Mouse (Mus musculus) kidney, adult 2 months (tissue): ENCODE data around the gene Lrba. TPM values are rescaled to one million over a fixed set of nuclear protein-coding genes. Genes with fewer than 3 reads are reported as not detected.

Source experiments
- DNase-seq: peaks from one replicate; pipeline ENCODE4 v3.0.0; 2021
- H3K27ac ChIP-seq: fragments of 200-500 bp; 2 replicates; pipeline ENCODE4 v1.5.1; 2012; ENCODE audit warnings: low read depth, low read length, control low read depth, inconsistent platforms; ENCODE audit not compliant: insufficient read depth
- H3K27me3 ChIP-seq: fragments of 200-500 bp; replicated peaks from 2 replicates; pipeline ENCODE4 v1.6.1; 2012; ENCODE audit warnings: mild to moderate bottlenecking, moderate library complexity, low read length, inconsistent platforms; ENCODE audit not compliant: control insufficient read depth, insufficient read depth
- H3K36me3 ChIP-seq: fragments of 200-500 bp; 2 replicates; pipeline ENCODE4 v1.6.1; 2012; ENCODE audit warnings: mild to moderate bottlenecking, moderate library complexity, low read length, inconsistent platforms; ENCODE audit not compliant: control insufficient read depth, insufficient read depth
- H3K4me1 ChIP-seq: fragments of 200-500 bp; 2 replicates; pipeline ENCODE4 v1.6.1; 2011; ENCODE audit warnings: low read length; ENCODE audit not compliant: control insufficient read depth, insufficient read depth
- H3K4me3 ChIP-seq: fragments of 200-500 bp; 2 replicates; pipeline ENCODE4 v1.5.1; 2011; ENCODE audit warnings: mild to moderate bottlenecking, low read depth, low read length, control low read depth; ENCODE audit not compliant: insufficient read depth
- CTCF ChIP-seq: fragments of 200-500 bp; conservative IDR thresholded peaks from 2 replicates; pipeline ENCODE4 v1.5.1; 2011; ENCODE audit warnings: low read depth, mild to moderate bottlenecking, control low read depth, low read length, moderate library complexity, mixed read lengths; ENCODE audit not compliant: insufficient read depth, insufficient read length
- POLR2A ChIP-seq: fragments of 200-500 bp; IDR thresholded peaks from one replicate; pipeline ENCODE4 v1.6.1; 2011; ENCODE audit warnings: low read depth, low read length, control low read depth
- WGBS: fragments of 180-500 bp; shearing (Covaris S2); methylation state at CpG from one replicate; pipeline ENCODE4 v1.1.7; 2018; 5-methylcytosine and 5-hydroxymethylcytosine counted together
- polyA plus RNA-seq: library from polyadenylated mRNA; depleted of rRNA; stranded (reverse); fragments of >200 nt; gene quantifications from 2 replicates; pipeline ENCODE4 v1.2.3, GENCODE M21; 2012

Gene Lrba
- polyA plus RNA-seq, 1 experiment = 36.4 TPM

DNA sequence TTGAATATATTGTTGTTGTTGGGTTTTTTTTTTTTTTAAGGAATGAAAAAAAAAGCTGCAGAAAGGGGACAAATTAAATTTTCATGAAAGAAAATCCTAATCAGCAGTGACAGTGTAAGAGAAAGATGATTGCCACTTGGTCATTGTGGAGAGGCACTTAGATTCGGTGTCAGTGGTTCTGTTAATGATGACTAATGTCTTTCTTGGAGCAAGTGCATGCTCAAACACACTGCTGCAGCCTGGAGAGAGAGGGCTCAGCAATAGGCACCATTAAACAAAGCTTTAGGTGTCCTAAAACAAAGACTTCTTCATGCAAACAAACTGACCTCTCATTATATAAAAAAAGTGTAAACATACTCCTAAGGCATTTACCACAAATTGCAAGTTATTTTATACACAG is 334.5 kb downstream of the Lrba start:
- WGBS = 65% methylated on average over 1 of the region's 1 CpGs

DNA sequence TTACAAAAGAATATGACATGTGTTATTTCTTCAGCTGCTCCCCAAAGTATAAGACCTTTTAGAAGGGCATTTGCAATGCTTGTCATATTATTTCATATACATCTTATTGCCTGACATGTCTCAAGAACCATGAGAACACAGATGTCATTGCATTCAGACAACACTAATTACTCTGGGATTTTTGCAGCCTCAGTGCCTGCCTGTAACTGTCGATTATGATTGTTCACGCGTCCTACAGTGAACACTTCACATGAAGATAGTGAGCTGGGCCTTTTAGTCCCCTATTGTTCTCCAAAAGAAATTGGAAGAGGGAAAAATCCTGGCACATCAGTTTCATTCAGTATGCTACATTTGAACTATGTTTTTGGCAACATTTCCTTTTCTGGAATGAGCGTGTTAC is 335.2 kb downstream of the Lrba start:
- no peak for TF ChIP-seq POLR2A
- no peak for TF ChIP-seq CTCF
- DNase-seq = no peak
- 96% methylated on average over 4 of the region's 4 CpGs for WGBS
- Histone ChIP-seq H3K36me3 (no peaks in the 10 kb centered on the region), H3K27me3 (no peaks in the 10 kb centered on the region), H3K4me1 (no peaks in the 10 kb centered on the region), H3K27ac (no peak overlapping the region), H3K4me3 (no peak overlapping the region)

More for the DNA sequence above, 334.5 kb downstream of the Lrba start:
- no peak overlapping the region for H3K27ac ChIP-seq
- H3K4me3 ChIP-seq = no peak overlapping the region
- no peaks in the 10 kb centered on the region for H3K36me3 ChIP-seq
- H3K4me1 ChIP-seq = no peaks in the 10 kb centered on the region
- no peak for TF ChIP-seq POLR2A
- no peak for TF ChIP-seq CTCF
- DNase-seq = no peak
- H3K27me3 ChIP-seq = no peaks in the 10 kb centered on the region

DNA sequence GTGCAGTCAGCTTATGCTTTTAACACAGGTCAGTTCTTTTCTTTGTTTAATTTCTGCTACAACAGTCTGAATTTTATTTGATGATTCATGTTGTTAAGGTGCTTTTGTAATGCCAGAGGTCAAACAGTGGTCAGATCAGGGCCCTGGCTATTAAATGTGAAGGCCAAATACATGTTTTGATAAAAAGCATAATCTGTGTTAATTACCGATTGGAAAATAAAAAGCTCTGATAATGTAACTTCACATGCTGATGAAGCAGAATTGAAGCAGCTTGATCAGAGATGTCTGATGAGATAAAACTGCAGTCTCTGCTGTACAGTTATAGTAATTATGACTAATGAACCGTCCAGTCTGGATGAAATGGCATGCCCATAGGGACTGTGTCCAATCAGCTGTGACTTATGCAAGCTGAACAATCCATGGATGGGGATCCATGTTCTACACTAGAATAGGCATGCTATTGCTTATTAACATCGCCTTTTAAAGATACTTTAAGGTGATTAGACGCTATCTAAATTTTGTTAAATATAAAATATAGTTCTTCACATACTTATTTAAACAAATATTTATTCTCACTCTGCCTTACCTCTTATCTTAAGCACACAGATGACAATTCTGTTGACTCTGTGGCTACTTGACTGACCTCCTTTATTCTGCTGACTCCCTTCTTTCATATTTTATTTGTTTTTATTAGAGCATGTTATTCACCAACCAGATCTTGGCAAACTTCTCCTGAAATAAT is 336.0 kb downstream of the Lrba start:
- no peak for DNase-seq
- 77% methylated on average over 4 of the region's 4 CpGs for WGBS
- TF ChIP-seq POLR2A (no peak), CTCF (no peak)
- no peaks in the 10 kb centered on the region for H3K4me1 ChIP-seq
- H3K4me3 ChIP-seq = no peak overlapping the region
- H3K27me3 ChIP-seq = no peaks in the 10 kb centered on the region
- no peaks in the 10 kb centered on the region for H3K36me3 ChIP-seq
- H3K27ac ChIP-seq = no peak overlapping the region

DNA sequence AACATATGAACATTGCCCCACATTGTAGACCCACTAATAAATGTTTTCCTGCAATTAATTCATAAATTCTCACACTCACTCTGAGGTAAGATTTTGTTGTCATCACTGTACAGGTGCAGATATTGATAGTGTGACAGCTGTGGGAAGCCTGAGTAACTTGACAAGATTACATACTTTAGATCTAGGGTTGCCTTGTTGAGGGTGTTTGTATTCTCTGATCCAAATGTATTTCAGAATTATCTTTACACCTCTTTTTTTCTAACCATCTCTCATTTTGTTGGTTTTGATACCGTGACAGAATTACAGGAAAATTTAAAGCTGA is 336.5 kb downstream of the Lrba start:
- H3K27me3 ChIP-seq = no peaks in the 10 kb centered on the region
- WGBS = 96% methylated on average over 1 of the region's 1 CpGs
- no peak for DNase-seq
- H3K27ac ChIP-seq = no peak overlapping the region
- H3K36me3 ChIP-seq = no peaks in the 10 kb centered on the region
- TF ChIP-seq CTCF = no peak
- no peak for TF ChIP-seq POLR2A
- no peaks in the 10 kb centered on the region for H3K4me1 ChIP-seq
- H3K4me3 ChIP-seq = no peak overlapping the region

DNA sequence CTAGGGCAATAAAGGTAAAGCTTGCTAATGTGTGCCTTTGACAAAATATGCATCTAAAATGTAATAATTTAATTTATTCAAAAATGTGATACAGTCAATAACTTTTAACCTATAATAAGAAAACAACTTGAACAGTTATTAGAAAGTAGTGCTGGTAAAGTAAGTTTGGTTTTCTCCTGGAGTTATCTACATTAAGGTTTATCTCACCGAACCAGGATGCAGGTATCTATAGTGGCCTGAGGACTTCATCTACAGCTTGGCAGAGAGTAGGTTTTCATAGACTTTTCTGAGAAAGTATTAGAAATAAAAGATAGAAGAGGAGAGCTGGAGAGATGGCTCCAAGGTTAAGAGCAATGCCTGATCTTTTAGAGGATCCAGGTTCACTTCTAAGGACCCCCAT is 336.9 kb downstream of the Lrba start:
- Histone ChIP-seq H3K36me3 (no peaks in the 10 kb centered on the region), H3K4me1 (no peaks in the 10 kb centered on the region), H3K4me3 (no peak overlapping the region), H3K27ac (no peak overlapping the region), H3K27me3 (no peaks in the 10 kb centered on the region)
- no peak for DNase-seq
- WGBS = 97% methylated on average over 1 of the region's 1 CpGs
- TF ChIP-seq CTCF (no peak), POLR2A (no peak)

DNA sequence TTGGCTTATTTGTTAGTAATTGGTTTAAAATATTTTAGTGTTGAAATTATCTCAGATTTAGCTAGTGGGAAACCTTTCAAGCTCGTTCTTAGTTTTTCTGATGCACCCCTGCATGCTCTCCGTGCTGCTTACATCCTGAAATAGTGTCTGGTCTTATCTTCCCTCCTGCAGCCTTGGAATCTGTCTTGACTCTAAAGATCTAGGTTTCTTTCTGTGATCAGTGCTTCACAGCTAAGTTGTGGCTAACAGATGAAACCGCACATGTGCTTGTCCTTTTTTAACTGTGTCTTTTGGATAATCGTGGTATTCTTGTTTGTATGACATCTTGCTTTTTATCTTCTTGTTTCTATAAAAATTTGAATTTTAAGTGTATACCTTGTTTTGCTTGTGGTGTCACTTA is 342.8 kb downstream of the Lrba start:
- no peak for TF ChIP-seq CTCF
- no peak for TF ChIP-seq POLR2A
- no peaks in the 10 kb centered on the region for H3K27me3 ChIP-seq
- 88% methylated on average over 4 of the region's 4 CpGs for WGBS
- no peak overlapping the region for H3K4me3 ChIP-seq
- DNase-seq = no peak
- no peak overlapping the region for H3K27ac ChIP-seq
- H3K4me1 ChIP-seq = no peaks in the 10 kb centered on the region
- no peaks in the 10 kb centered on the region for H3K36me3 ChIP-seq

DNA sequence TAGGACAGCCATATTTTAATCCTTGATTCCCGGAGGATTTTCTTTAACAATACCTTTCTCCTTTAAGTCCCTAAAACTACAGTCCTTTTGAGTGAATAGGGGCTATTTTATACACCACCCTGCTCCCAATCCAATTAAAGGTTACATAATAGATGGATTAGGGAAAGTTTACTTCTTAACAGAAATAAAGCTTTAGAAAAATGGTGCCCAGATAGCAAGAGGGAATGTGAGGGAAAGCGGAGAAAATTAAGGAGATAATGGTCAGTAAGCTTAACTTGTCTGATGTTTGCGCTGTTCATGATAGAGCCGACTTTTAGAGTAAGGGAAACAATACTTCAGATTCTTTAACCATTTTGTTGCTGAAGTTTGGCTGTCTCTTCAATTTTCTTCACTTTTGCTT is 347.0 kb downstream of the Lrba start:
- DNase-seq = no peak
- Histone ChIP-seq H3K36me3 (no peaks in the 10 kb centered on the region), H3K27ac (no peak overlapping the region), H3K4me3 (no peak overlapping the region), H3K27me3 (no peaks in the 10 kb centered on the region), H3K4me1 (no peaks in the 10 kb centered on the region)
- TF ChIP-seq POLR2A (no peak), CTCF (no peak)
- WGBS = 78% methylated on average over 4 of the region's 4 CpGs

DNA sequence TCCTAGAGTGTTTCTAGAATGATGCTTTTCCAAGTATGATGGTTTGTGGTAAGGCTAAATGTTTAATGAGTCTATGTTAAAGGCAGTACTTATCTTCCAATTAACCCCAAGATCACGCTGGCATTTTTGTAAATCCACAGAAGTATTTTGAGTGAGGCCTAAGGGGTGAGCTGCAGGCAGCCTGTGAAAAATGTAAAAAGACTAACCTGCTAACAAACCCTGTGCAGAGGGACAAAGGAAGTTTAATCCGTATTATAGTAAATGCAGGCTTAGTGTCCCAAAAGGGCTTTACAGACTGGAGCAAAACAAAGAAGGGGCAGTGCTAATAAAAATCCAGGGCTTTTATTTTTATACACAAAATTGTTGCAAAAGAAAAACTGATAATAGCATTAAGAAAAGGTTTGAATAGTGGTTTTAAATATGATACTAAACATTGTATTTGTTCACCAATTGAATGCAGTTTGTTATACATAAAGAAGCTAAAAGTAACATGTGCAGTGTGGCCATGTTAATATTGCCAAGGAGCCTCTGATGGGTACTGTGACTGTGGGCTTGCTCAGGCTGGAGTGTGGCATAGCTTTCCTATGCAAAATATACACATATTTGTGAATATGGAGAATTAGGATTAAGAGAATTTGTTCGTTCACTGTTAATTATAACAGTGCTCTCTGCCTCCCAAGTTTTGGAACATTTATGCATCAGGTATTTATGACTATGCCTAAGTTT is 348.2 kb downstream of the Lrba start:
- Histone ChIP-seq H3K27ac (no peak overlapping the region), H3K4me1 (no peaks in the 10 kb centered on the region), H3K4me3 (no peak overlapping the region), H3K36me3 (no peaks in the 10 kb centered on the region), H3K27me3 (no peaks in the 10 kb centered on the region)
- WGBS = 92% methylated on average over 3 of the region's 3 CpGs
- TF ChIP-seq POLR2A (no peak), CTCF (no peak)
- no peak for DNase-seq
